Mouse (Mus musculus): ENCODE results near the gene Dedd2.

DNA sequence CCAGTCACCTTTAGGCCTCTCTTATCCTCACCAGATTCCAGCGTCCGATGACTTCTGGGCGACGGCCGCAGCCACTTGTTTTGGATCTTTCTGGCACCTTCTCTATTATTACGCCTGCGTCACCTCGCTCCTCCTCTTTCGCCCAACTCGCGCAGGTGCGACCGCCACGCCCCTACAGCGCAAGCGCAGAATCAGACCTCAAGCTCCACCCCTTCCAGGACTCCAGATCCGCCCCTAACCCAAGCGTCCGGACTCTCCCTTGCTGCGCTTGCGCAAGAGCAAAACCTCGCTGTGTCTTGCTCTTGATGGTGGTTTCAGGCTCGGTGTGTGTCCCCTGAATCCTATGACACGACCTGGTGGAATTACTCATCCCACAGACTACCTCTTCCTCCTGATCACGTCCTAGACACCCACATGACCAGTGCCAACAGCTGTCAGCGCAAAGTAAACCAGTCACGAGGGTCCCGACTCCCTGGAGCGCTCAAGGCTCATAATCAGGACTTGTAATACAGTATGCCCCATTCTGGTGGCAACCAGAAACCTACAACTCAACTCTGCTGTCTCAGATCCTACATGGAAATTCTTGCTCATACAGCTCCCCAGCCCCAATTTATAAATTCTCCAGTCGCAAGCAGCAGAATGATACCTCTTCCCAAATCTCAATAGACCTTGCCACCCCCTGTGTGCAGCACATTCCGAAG, 509 bp downstream of the Dedd2 start:
- TF ChIP-seq POLR2A (IDR thresholded peaks at IDR 0.05; ENCODE audit: low read depth, low read length) = peak; percentile 93
- TF ChIP-seq CTCF (IDR thresholded peaks at IDR 0.05; ENCODE audit: borderline replicate concordance, insufficient read depth, low read length) = no peak

All from embryonic fibroblast, embryonic 13.5 days (primary cell).